Mouse (Mus musculus): ENCODE results near the gene Blzf1.

GRCm38 (mm10) chr1:164275455-164275954, 31.8 kb downstream of the Blzf1 start, which contains the start of gene Ccdc181:
- no peak for TF ChIP-seq CTCF (IDR thresholded peaks at IDR 0.05; ENCODE audit: control insufficient read depth, insufficient read depth, insufficient read length)
- no peak for TF ChIP-seq MAX (IDR thresholded peaks at IDR 0.05)
- no peak for TF ChIP-seq CEBPB (IDR thresholded peaks at IDR 0.05; ENCODE audit: low read depth)
- TF ChIP-seq USF1 (IDR thresholded peaks at IDR 0.05; ENCODE audit: low read depth), result no peak

Measured in C2C12 (cell line).